Mouse (Mus musculus) midbrain, embryonic 14.5 days (tissue): Measurements from ENCODE around the gene H2-M5. TPM values are rescaled to one million over a fixed set of nuclear protein-coding genes. Genes with fewer than 3 reads are reported as not detected.
"Not testable (repeated sequence)": the region's sequence is repeated elsewhere in the genome, so short reads cannot be mapped to it uniquely, and the experiment has no call there.

Source experiments
- ATAC-seq: fragments of 200-750 bp; cut with Nextera tagmentation; 2 replicates; pipeline ENCODE4 v1.8.0; 2017; ENCODE audit warnings: moderate number of reproducible peaks, moderate library complexity; ENCODE audit not compliant: low FRiP score, low TSS enrichment
- DNase-seq: peaks from one replicate; pipeline ENCODE4 v3.0.0-alpha.2; 2015
- H3K27ac ChIP-seq: fragments of 300-500 bp; sonication (generic); replicated peaks from 2 replicates; pipeline ENCODE4 v1.5.1; 2014; ENCODE audit warnings: mild to moderate bottlenecking, low read depth, low read length, moderate library complexity
- H3K27me3 ChIP-seq: fragments of 300-500 bp; sonication (generic); 2 replicates; pipeline ENCODE4 v1.6.1; 2014; ENCODE audit warnings: low read length, control low read depth, mixed read lengths; ENCODE audit not compliant: control insufficient read depth, insufficient read depth
- H3K36me3 ChIP-seq: fragments of 300-500 bp; sonication (generic); 2 replicates; pipeline ENCODE4 v1.6.1; 2014; ENCODE audit warnings: low read length, control low read depth; ENCODE audit not compliant: control insufficient read depth, insufficient read depth
- H3K4me1 ChIP-seq: fragments of 300-500 bp; sonication (generic); 2 replicates; pipeline ENCODE4 v1.6.1; 2014; ENCODE audit warnings: mild to moderate bottlenecking, antibody characterized with exemption, low read length, control low read depth; ENCODE audit not compliant: control insufficient read depth, insufficient read depth
- H3K4me2 ChIP-seq: fragments of 300-500 bp; sonication (generic); 2 replicates; pipeline ENCODE4 v1.6.1; 2014; ENCODE audit warnings: mild to moderate bottlenecking, low read length, moderate library complexity
- H3K4me3 ChIP-seq: fragments of 300-500 bp; sonication (generic); replicated peaks from 2 replicates; pipeline ENCODE4 v1.5.1; 2014; ENCODE audit warnings: low read depth, low read length
- H3K9ac ChIP-seq: fragments of 300-500 bp; sonication (generic); replicated peaks from 2 replicates; pipeline ENCODE4 v1.6.1; 2014; ENCODE audit warnings: mild to moderate bottlenecking, low read length, moderate library complexity
- H3K9me3 ChIP-seq: fragments of 300-500 bp; sonication (generic); 2 replicates; pipeline ENCODE4 v1.6.1; 2016; ENCODE audit warnings: low read length, control low read depth, mixed read lengths; ENCODE audit not compliant: control insufficient read depth
- WGBS: fragments of 180-500 bp; shearing (Covaris S2); extraction: QIAGEN DNeasy Blood & Tissue Kit; methylation state at CpG from one replicate; pipeline ENCODE4 v1.1.7; 2014; 5-methylcytosine and 5-hydroxymethylcytosine counted together
- polyA plus RNA-seq: library from polyadenylated mRNA; unstranded; fragments of >200 nt; fragmentation: Nextera tagmentation; extraction: Ambion mirVana; gene quantifications from 2 replicates; pipeline ENCODE4 v1.2.1, GENCODE M21; 2014

H2-M5 gene
- 1.8 and 2.0 TPM in 2 replicates for polyA plus RNA-seq

DNA sequence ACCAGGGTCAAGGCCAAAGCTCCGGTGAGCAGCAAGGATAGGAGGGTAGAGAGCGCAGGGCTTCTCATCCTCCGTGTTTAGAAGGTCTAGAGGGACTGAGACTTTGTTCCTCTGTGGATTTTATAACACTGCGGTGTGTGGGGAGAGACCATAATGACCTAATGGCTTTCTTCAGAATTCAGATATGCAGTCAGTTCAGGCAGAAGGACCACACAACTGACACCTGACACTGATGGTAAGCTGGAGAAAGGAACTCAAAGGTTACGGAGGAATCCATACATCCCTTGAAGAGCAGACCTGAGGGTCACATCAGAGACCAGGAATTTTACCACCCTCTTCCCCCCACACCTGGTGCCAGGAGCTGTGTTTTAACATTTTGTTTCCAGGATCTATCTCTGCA is at the start of gene H2-M5:
Gene H2-M5 (minus strand): TSS at position 101 of the 400 bp plus-strand sequence.
- H3K9ac ChIP-seq = no peak within 1 kb of the TSS
- ATAC-seq = no peak
- H3K36me3 ChIP-seq = no peaks in the 10 kb centered on the region
- H3K4me3 ChIP-seq = no peak within 1 kb of the TSS
- no peak within 1 kb of the TSS for H3K27ac ChIP-seq
- no peak for DNase-seq
- H3K4me2 ChIP-seq = 0 out of 2 replicates have a peak within 1 kb of the TSS, but pooled peaks have one; percentile 3
- peaks cover 6% of the 10 kb centered on the region; the same call in 1 of the 2 replicates for H3K27me3 ChIP-seq
- 32% methylated on average over 5 of the region's 5 CpGs for WGBS
- no peaks in the 10 kb centered on the region for H3K4me1 ChIP-seq
- H3K9me3 ChIP-seq = no peaks in the 10 kb centered on the region

- Histone ChIP-seq H3K27me3 (no peaks in the 10 kb centered on the region), H3K9me3 (no peaks in the 10 kb centered on the region), H3K4me3 (peak overlapping the region; percentile 39), H3K36me3 (no peaks in the 10 kb centered on the region), H3K4me2 (peak overlapping the region; percentile 58), H3K4me1 (0 out of 2 replicates have a peak, but pooled peaks cover 4% of the 10 kb centered on the region), H3K9ac (peak overlapping the region; percentile 61), H3K27ac (peak overlapping the region; percentile 98)
- WGBS = 65% methylated on average over 8 of the region's 8 CpGs
- ATAC-seq (peak; percentile 6), DNase-seq (no peak)
Measured at GRCm38 (mm10) chr17:37029162-37029561, 39.8 kb upstream of the H2-M5 start.

DNA sequence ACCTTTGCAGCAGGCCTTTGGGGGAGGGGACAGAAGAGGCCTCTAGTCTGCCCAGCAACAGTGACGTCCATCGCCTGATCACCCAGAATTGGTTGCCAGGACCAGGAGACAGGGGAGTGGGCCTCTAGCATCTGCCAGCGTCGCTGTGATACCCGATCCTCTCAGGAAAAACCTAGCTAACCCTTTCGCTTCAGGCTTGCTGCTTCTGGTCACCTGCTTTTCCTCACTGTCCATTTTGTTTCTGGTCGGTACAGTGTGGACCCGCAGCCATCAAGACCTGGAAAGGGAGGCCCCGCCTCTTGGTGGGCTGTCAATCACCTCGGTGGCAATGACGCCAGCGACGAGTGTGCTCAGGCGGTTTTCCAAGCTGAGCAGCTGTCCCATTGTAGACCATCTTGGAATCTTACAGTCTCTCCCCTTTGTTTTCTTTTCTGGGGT is 39.4 kb upstream of the H2-M5 start:
- Histone ChIP-seq H3K36me3 (no peaks in the 10 kb centered on the region), H3K9ac (peak overlapping the region; percentile 61), H3K4me2 (peak overlapping the region; percentile 58), H3K4me1 (0 out of 2 replicates have a peak, but pooled peaks cover 4% of the 10 kb centered on the region), H3K27me3 (no peaks in the 10 kb centered on the region), H3K4me3 (peak overlapping the region; percentile 39), H3K27ac (peak overlapping the region; percentile 98), H3K9me3 (no peaks in the 10 kb centered on the region)
- 0% methylated on average over 14 of the region's 14 CpGs for WGBS
- peak; percentile 98 for ATAC-seq
- peak; percentile 99 for DNase-seq

DNA sequence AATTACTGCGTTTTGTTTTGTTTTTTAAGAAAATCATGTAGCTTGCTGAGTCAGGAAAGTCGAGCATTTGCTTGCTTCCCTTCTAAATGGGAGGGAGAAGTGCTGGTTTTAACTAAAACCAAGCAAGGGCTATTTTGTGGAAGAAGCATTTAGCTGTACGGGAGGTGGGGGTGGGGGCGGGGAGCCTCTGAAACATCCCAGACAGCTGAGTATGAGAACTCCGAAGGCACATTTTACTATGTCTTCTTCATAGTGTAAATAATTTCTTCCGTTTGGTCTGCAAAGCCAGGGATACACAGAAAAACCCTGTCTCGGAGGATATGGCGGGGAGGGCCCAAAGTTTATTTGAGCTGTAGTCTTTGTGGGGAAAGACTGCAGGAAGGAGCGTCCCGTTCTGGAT is 38.9 kb upstream of the H2-M5 start:
- no peaks in the 10 kb centered on the region for H3K36me3 ChIP-seq
- peak overlapping the region; percentile 39 for H3K4me3 ChIP-seq
- DNase-seq = no peak
- ATAC-seq = peak; percentile 24; the same call in 1 of the 2 replicates
- no peaks in the 10 kb centered on the region for H3K9me3 ChIP-seq
- 0 out of 2 replicates have a peak, but pooled peaks cover 4% of the 10 kb centered on the region for H3K4me1 ChIP-seq
- peak overlapping the region; percentile 98 for H3K27ac ChIP-seq
- peak overlapping the region; percentile 61 for H3K9ac ChIP-seq
- 2% methylated on average over 10 of the region's 10 CpGs for WGBS
- no peaks in the 10 kb centered on the region for H3K27me3 ChIP-seq
- peak overlapping the region; percentile 58 for H3K4me2 ChIP-seq

GRCm38 (mm10) chr17:37027486-37027885 is 38.1 kb upstream of the H2-M5 start:
- Histone ChIP-seq H3K4me3 (no peak overlapping the region), H3K27ac (peak overlapping the region; percentile 98), H3K36me3 (no peaks in the 10 kb centered on the region), H3K9ac (no peak overlapping the region), H3K4me2 (no peak overlapping the region), H3K4me1 (0 out of 2 replicates have a peak, but pooled peaks cover 4% of the 10 kb centered on the region), H3K9me3 (no peaks in the 10 kb centered on the region), H3K27me3 (no peaks in the 10 kb centered on the region)
- WGBS = 96% methylated on average over 4 of the region's 4 CpGs
- ATAC-seq (no peak), DNase-seq (no peak)

- Histone ChIP-seq H3K9ac (no peak overlapping the region), H3K9me3 (no peaks in the 10 kb centered on the region), H3K27ac (no peak overlapping the region), H3K4me1 (0 out of 2 replicates have a peak, but pooled peaks cover 4% of the 10 kb centered on the region), H3K4me2 (no peak overlapping the region), H3K27me3 (no peaks in the 10 kb centered on the region), H3K36me3 (no peaks in the 10 kb centered on the region), H3K4me3 (no peak overlapping the region)
- DNase-seq (no peak), ATAC-seq (no peak)
- WGBS = 58% methylated on average over 2 of the region's 2 CpGs
Measured at GRCm38 (mm10) chr17:37026425-37026824, 37.1 kb upstream of the H2-M5 start.

DNA sequence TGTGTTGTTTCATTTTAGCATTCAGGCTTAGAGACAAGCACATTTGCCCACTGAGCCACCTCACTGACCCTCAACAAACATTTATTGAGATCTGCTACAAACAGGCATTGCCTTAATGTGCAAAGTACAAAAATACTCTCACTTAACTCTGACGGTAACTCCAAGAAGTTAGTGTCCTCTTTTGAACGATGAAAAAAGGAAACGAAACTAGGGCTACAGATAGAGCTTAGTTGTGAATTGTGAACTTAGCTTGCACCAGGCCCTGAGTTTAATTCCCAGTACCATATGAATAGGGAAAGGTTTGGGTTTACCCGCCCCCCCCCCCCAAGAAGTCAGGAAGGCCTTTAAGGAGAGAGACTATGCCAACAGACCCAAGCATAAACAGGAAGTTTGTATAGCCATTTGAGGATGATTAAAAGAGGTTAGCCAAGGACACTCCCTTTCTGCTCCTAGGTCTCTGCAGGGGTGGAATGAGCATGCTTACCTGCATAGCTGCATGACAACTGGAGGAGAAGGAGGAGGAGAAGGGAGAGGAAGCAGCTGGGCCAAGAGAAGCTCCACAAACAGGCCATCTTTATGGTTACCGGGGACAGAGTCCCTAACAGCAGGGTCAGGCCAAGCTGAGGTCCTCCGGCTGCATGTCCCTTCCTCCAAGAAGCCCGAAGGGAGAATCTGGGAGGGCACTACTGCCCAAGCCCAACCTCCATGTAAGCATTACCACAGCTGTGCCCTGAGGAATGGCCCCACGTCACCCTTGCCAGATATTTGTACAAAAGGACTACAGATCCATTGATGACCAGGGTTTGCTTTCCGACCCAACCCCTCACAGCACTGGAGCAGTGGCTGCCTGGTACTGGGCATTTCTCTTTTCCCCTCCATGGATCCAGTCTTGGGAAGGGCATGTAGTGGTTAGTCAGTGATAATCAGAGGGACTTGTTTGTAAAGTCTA is 33.6 kb upstream of the H2-M5 start, which contains the start of gene Mog:
Gene Mog (minus strand): TSS at position 771 of the 949 bp plus-strand sequence.
- no peaks in the 10 kb centered on the region for H3K36me3 ChIP-seq
- no peak within 1 kb of the TSS for H3K9ac ChIP-seq
- no peak for DNase-seq
- no peaks in the 10 kb centered on the region for H3K9me3 ChIP-seq
- 71% methylated on average over 9 of the region's 9 CpGs for WGBS
- no peak within 1 kb of the TSS for H3K4me2 ChIP-seq
- H3K4me1 ChIP-seq = no peaks in the 10 kb centered on the region
- ATAC-seq = no peak
- no peaks in the 10 kb centered on the region for H3K27me3 ChIP-seq
- no peak within 1 kb of the TSS for H3K4me3 ChIP-seq
- H3K27ac ChIP-seq = no peak within 1 kb of the TSS

DNA sequence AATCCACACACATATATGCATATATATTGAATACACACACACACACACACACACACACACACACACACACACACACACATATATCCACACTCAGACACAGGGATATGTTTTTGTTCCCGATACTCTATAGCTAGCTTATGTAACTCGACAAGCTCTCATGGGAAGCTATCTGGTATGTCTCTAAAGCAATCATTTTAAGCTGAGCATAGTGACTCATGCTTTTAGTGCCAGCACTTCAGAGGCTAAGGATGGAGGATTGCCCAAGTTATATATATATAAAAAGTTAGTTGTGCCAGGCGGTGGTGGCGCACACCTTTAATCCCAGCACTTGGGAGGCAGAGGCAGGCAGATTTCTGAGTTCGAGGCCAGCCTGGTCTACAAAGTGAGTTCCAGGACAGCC is 29.9 kb upstream of the H2-M5 start:
- not testable (repeated sequence) for H3K9ac ChIP-seq, H3K4me2 ChIP-seq, H3K4me1 ChIP-seq, H3K9me3 ChIP-seq, H3K27me3 ChIP-seq, DNase-seq, H3K27ac ChIP-seq, H3K36me3 ChIP-seq, H3K4me3 ChIP-seq, ATAC-seq
- WGBS = 94% methylated on average over 5 of the region's 5 CpGs
